Mouse (Mus musculus) limb, embryonic 14.5 days (tissue): ENCODE data around the gene F3. TPM values are rescaled to one million over a fixed set of nuclear protein-coding genes. Genes with fewer than 3 reads are reported as not detected.

Source experiments
- ATAC-seq: fragments of 200-750 bp; cut with Nextera tagmentation; 2 replicates; pipeline ENCODE4 v1.8.0; 2017; ENCODE audit warnings: low read depth, moderate number of reproducible peaks, moderate TSS enrichment; ENCODE audit not compliant: low FRiP score
- DNase-seq: peaks from one replicate; pipeline ENCODE4 v3.0.0-alpha.2; 2015; ENCODE audit warnings: low spot score
- H3K27ac ChIP-seq: fragments of 300-500 bp; sonication (generic); replicated peaks from 2 replicates; pipeline ENCODE4 v1.5.1; 2014; ENCODE audit warnings: low read depth, mild to moderate bottlenecking, low read length, moderate library complexity, mixed read lengths
- H3K27me3 ChIP-seq: fragments of 300-500 bp; sonication (generic); 2 replicates; pipeline ENCODE4 v1.6.1; 2014; ENCODE audit warnings: low read length, mixed read lengths; ENCODE audit not compliant: control insufficient read depth, insufficient read depth
- H3K36me3 ChIP-seq: fragments of 300-500 bp; sonication (generic); 2 replicates; pipeline ENCODE4 v1.6.1; 2014; ENCODE audit warnings: mild to moderate bottlenecking, low read length, moderate library complexity, mixed read lengths; ENCODE audit not compliant: control insufficient read depth, insufficient read depth
- H3K4me1 ChIP-seq: fragments of 300-500 bp; sonication (generic); 2 replicates; pipeline ENCODE4 v1.6.1; 2014; ENCODE audit warnings: antibody characterized with exemption, low read length, mixed read lengths; ENCODE audit not compliant: control insufficient read depth, insufficient read depth
- H3K4me2 ChIP-seq: fragments of 300-500 bp; sonication (generic); replicated peaks from 2 replicates; pipeline ENCODE4 v1.6.1; 2014; ENCODE audit warnings: low read depth, mild to moderate bottlenecking, low read length, moderate library complexity; ENCODE audit not compliant: severe bottlenecking
- H3K4me3 ChIP-seq: fragments of 300-500 bp; sonication (generic); replicated peaks from 2 replicates; pipeline ENCODE4 v1.5.1; 2014; ENCODE audit warnings: low read length
- H3K9ac ChIP-seq: fragments of 300-500 bp; sonication (generic); 2 replicates; pipeline ENCODE4 v1.6.1; 2014; ENCODE audit warnings: mild to moderate bottlenecking, low read depth, low read length, moderate library complexity; ENCODE audit not compliant: severe bottlenecking
- H3K9me3 ChIP-seq: fragments of 300-500 bp; sonication (generic); 2 replicates; pipeline ENCODE4 v1.6.1; 2016; ENCODE audit warnings: low read length; ENCODE audit not compliant: control insufficient read depth
- POLR2A ChIP-seq: fragments of 200-500 bp; IDR thresholded peaks from 2 replicates; pipeline ENCODE4 v1.8.0; 2012; ENCODE audit warnings: inconsistent platforms, mild to moderate bottlenecking, moderate library complexity, borderline replicate concordance; ENCODE audit not compliant: insufficient read depth, insufficient read length; ENCODE audit errors: extremely low read depth
- WGBS: fragments of 180-500 bp; shearing (Covaris S2); extraction: QIAGEN DNeasy Blood & Tissue Kit; methylation state at CpG from one replicate; pipeline ENCODE4 v1.1.7; 2014; 5-methylcytosine and 5-hydroxymethylcytosine counted together
- polyA plus RNA-seq, 2 experiments: library from polyadenylated mRNA; depleted of rRNA in 1 of 2; stranded (reverse) in 1 of 2; unstranded in 1 of 2; fragments of >200 nt; fragmentation: Nextera tagmentation in 1 of 2; extraction: Ambion mirVana in 1 of 2; gene quantifications; 2 replicates each; pipeline versions ENCODE4 v1.2.1 to v1.2.3; 2012 to 2014

Gene F3
- polyA plus RNA-seq, 2 experiments = 8.3 to 16.5 TPM

DNA sequence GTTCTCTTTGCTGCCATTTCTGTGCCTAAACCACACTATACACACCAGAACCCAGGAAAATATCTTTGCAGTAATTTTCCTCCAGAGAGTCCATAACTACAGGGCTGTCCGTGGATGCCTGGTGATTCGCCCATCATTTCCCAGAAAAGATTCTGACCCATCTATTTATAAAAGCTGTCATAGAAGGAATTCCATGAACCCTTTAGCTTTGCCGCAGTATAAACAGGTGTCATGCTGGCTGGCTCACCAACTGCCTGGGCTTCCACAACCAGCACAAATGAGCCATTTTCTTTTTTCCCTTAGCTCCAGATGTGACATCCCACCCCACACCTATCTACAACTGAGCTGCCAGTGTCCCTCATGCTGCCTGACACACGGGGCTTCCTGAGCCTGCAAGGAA lies 38.8 kb upstream of the F3 start:
- DNase-seq (no peak), ATAC-seq (no peak)
- H3K9ac ChIP-seq = no peak overlapping the region
- TF ChIP-seq POLR2A = no peak
- no peaks in the 10 kb centered on the region for H3K4me1 ChIP-seq
- H3K27me3 ChIP-seq = no peaks in the 10 kb centered on the region
- no peaks in the 10 kb centered on the region for H3K36me3 ChIP-seq
- no peak overlapping the region for H3K4me2 ChIP-seq
- no peak overlapping the region for H3K27ac ChIP-seq
- H3K9me3 ChIP-seq = no peaks in the 10 kb centered on the region
- WGBS = 71% methylated on average over 4 of the region's 4 CpGs
- H3K4me3 ChIP-seq = no peak overlapping the region

DNA sequence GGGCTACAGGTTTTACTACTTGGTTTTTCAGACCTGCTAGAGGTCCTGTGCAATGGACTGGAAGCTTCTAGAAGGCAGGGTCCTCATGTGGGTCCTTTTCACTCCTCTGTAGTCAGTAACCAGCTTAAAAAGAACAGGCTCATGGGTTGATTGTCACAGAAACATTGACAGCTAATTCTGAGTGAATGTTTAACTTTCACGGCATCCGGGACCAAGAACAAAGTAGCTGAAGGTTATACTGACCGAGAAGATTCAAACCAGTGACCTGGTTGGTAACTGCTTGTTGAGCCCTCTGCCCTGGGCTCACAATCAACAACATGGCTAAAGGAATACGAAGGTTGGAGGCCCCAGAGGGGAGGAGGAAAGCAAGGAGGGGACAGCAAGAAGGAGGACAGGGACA lies 38.4 kb upstream of the F3 start:
- DNase-seq = no peak
- Histone ChIP-seq H3K9ac (no peak overlapping the region), H3K4me2 (no peak overlapping the region), H3K4me1 (no peaks in the 10 kb centered on the region), H3K27ac (no peak overlapping the region), H3K4me3 (no peak overlapping the region), H3K9me3 (no peaks in the 10 kb centered on the region), H3K27me3 (no peaks in the 10 kb centered on the region), H3K36me3 (no peaks in the 10 kb centered on the region)
- no peak for TF ChIP-seq POLR2A
- ATAC-seq = no peak
- 85% methylated on average over 4 of the region's 4 CpGs for WGBS

DNA sequence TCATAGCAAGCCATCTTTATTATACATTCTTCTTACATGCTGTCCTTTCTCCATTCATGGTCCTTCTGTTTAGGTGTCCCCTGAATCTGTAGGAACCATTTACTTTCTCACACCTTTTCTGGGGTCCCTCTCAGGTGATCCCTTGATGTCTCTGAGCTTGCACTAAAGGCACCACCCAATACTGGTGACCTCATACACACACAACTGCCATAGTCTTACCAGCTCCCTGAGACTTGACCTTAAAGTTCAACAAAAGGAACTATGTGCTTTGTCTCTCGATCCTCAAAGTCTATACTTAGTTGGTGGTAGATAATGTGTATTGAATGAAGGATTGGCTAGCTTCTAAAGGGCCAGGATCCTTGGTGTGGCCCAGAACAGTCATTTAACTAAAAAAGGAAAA lies 37.4 kb upstream of the F3 start:
- Histone ChIP-seq H3K4me2 (no peak overlapping the region), H3K36me3 (no peaks in the 10 kb centered on the region), H3K9me3 (no peaks in the 10 kb centered on the region), H3K4me1 (no peaks in the 10 kb centered on the region), H3K27me3 (no peaks in the 10 kb centered on the region), H3K9ac (no peak overlapping the region), H3K4me3 (no peak overlapping the region), H3K27ac (no peak overlapping the region)
- no peak for TF ChIP-seq POLR2A
- ATAC-seq (no peak), DNase-seq (no peak)
- 92% methylated on average over 1 of the region's 1 CpGs for WGBS

DNA sequence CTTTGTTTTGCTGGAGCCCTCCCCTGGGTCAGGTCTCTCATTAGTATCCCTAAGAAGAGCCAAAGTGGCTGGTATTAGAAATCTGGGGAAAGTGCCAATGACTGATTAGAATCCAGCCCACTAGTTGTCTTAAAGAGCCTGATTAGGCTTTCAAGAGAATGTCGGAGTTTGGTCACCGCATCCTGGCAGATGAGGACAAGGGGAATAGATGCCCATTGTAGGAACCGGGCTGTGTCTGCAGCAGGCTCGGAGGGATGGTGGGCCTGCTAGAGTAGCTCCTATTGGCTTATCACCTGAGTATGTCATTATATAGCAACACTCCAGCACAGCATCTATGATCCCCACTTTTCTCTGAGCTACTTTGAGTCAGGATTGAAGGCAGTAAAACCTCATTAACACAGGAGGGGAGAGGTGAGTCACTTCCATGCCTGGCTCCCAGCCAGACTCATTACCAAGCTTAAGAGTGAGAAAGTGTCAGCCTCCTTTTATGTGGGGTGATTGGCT lies 36.9 kb upstream of the F3 start:
- 58% methylated on average over 4 of the region's 4 CpGs for WGBS
- Histone ChIP-seq H3K9me3 (no peaks in the 10 kb centered on the region), H3K27ac (no peak overlapping the region), H3K4me3 (no peak overlapping the region), H3K27me3 (no peaks in the 10 kb centered on the region), H3K4me1 (no peaks in the 10 kb centered on the region), H3K4me2 (no peak overlapping the region), H3K9ac (no peak overlapping the region), H3K36me3 (no peaks in the 10 kb centered on the region)
- no peak for ATAC-seq
- DNase-seq = no peak
- no peak for TF ChIP-seq POLR2A

DNA sequence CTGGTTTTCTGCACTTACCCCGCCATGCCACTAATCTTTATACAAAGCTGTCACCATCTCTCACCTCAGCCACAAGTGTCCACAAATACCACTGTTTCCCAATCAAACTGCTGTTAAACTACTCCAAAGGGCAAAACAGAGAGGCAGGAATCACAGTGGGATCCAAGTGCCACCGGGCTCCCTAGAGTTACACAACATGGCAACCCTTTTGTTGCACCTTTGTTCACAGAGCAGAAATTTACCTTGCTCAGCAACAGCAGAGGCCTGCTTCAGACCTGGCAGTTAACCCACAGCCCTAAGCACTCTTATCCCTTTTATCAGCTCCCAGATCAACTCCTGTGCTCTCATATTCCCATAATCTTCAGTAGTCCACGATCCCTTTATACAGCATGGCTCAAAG lies 35.6 kb upstream of the F3 start:
- H3K4me3 ChIP-seq = no peak overlapping the region
- no peak overlapping the region for H3K9ac ChIP-seq
- no peaks in the 10 kb centered on the region for H3K4me1 ChIP-seq
- 82% methylated on average over 3 of the region's 3 CpGs for WGBS
- H3K27ac ChIP-seq = no peak overlapping the region
- H3K36me3 ChIP-seq = no peaks in the 10 kb centered on the region
- no peaks in the 10 kb centered on the region for H3K9me3 ChIP-seq
- no peak for DNase-seq
- H3K27me3 ChIP-seq = no peaks in the 10 kb centered on the region
- no peak overlapping the region for H3K4me2 ChIP-seq
- ATAC-seq = no peak
- no peak for TF ChIP-seq POLR2A

DNA sequence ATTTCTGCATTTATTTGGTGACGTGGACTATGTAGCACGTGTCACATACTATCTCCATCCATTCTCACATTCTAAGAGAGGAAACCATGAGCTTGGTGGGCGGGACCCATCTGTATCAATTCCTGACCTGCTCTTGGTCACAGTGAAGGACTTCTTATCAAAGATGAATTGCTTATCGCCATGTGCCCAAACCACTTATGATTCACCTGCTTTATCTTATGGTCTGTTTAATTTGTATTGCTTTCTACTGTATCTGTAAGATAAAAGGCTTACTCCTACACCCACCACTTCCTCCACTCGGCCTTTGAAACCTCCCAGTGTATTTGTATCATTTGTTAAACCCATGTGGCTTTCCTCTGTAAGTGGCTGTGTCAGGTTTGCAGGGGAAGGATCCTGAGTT lies 34.3 kb upstream of the F3 start:
- no peak overlapping the region for H3K9ac ChIP-seq
- no peak for DNase-seq
- H3K27me3 ChIP-seq = no peaks in the 10 kb centered on the region
- TF ChIP-seq POLR2A = no peak
- WGBS = 80% methylated on average over 5 of the region's 5 CpGs
- H3K27ac ChIP-seq = no peak overlapping the region
- H3K4me2 ChIP-seq = no peak overlapping the region
- ATAC-seq = no peak
- no peaks in the 10 kb centered on the region for H3K4me1 ChIP-seq
- no peak overlapping the region for H3K4me3 ChIP-seq
- H3K9me3 ChIP-seq = no peaks in the 10 kb centered on the region
- H3K36me3 ChIP-seq = no peaks in the 10 kb centered on the region
